Mouse (Mus musculus) embryonic stem cell, embryonic (primary cell): ENCODE measurements around the gene Abi3.

Experiments
- CTCF ChIA-PET, 4 experiments: fragments of 300-600 bp in 2 of 4; fragments of 350-600 bp in 2 of 4; sonication (Branson Sonifier 250); formaldehyde crosslinking; loops; one replicate each; lab custom pipeline; 2022; ENCODE audit warnings: inconsistent platforms in 2 of 4; lab: Charles Lee
- POLR2A ChIA-PET, 4 experiments: fragments of 300-600 bp in 2 of 4; fragments of 350-600 bp in 2 of 4; sonication (Branson Sonifier 250); formaldehyde crosslinking; loops; one replicate each; lab custom pipeline; 2022; ENCODE audit warnings: antibody characterized with exemption in 4 of 4, inconsistent platforms in 1 of 4; lab: Charles Lee

The Abi3 gene

DNA sequence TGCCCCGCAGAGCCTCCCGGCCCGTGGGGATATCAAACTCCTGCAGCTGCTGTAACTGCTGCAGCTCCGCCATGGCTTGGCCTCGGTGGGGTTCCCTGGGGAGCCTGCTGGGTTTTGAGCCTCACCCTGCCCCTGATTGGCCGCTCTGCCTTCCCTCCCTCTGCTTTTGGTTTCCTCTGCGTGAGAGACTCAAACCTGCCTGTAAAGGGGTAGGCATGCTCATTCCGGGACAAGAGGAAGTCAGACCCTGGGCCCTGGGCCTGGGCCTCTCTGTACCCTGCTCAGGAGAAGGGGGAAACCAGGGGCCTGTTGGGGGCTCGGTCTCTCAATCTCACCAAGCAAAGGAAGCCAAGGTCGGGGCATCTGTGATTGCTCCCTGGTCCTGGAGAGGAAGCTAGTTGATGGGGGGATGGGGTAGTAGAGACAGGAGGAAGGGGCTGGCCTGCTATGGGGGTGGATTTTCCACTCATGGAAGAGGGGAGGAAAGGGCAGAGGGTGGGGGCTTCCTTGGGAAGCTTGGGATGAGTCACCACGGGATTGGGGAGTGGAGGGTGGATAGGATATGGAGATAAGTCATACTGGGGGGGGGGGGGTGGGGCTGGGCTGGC is at the start of gene Abi3:
TSS of gene Abi3 (minus strand) at position 403 of the 608 bp plus-strand sequence.
- POLR2A ChIA-PET: interaction anchor here (0.6 to 2.5 kb wide), 23 partner anchors 9 to 713 kb away, joined by 3 to 10 read pairs (median 4); partner anchors contain the start of genes Phospho1 (in 2 of the 4) and Snf8 (in 2 of the 4)
- CTCF ChIA-PET: interaction anchor here (0.6 to 1.2 kb wide), 8 partner anchors 10 to 345 kb away, joined by 3 to 9 read pairs (median 4); no protein-coding TSS in a partner anchor

DNA sequence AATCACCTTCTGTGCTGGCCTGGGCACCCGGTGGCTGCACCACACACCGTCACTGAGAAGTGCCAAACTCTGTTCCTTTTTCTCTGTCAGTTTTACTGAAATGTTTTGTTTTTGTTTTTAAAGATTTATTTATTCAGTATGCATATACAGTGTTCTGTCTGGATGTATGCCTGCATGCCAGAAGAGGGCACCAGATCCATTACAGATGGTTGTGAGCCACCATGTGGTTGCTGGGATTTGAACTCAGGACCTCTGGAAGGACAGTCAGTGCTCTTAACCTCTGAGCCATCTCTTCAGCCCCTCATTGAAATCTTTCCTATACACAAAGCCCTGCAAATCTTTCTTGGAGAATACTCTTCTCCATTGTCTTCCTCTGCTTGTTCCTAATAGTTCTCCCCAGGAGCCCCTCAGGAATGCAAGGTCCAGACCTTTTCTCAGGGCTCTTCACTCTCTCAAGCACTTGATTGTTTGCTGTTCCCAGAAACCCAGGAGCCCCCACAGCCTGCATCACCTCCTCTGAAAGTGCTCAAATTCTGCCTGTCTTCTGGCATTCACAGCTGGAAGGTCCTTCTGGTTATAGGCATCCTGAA is 48.3 kb upstream of the Abi3 start:
- POLR2A ChIA-PET: interaction anchor here in 1 of 4 experiments (1.2 to 1.6 kb wide), 2 partner anchors 16 to 18 kb away, joined by 3 to 6 read pairs; no protein-coding TSS in a partner anchor
- CTCF ChIA-PET: interaction anchor here in 2 of 4 experiments (0.7 to 1.2 kb wide), 4 partner anchors 15 to 186 kb away, joined by 3 to 5 read pairs (median 4); no protein-coding TSS in a partner anchor

GRCm38 (mm10) chr11:95879861-95880260 is 37.6 kb upstream of the Abi3 start:
- ChIA-PET POLR2A (interaction anchor here in 1 of 4 experiments (0.7 kb wide), 1 partner anchor 207 kb away, joined by 3 read pairs; no protein-coding TSS in a partner anchor), CTCF (interaction anchor here in 2 of 4 experiments (0.6 to 5.4 kb wide), 3 partner anchors 61 to 281 kb away, joined by 3 to 41 read pairs (median 3); no protein-coding TSS in a partner anchor)

DNA sequence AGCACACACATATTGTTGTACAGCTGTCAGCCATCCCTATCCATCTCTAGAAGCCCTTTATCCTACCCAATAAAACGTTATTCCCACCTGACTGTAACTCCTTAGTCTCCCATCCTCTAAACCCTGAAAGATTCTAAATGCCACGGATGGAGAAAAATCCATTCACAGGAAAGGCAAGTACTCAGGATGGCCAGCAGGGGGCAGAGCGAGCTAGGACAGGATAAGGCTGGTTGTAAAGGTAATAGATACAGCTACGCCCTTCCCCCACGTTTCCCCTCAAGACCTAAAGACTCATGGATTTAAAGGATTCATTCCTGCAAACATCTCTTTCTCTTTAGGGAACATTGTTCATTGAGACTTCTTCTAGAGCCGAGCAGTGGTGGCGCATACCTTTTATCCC is 34.0 kb upstream of the Abi3 start:
- POLR2A ChIA-PET: interaction anchor here (0.5 to 3.0 kb wide), 27 partner anchors 8 to 1063 kb away, joined by 3 to 17 read pairs (median 4); partner anchors contain the start of genes Abi3 (in 1 of the 4), Atp5g1 (in 1 of the 4), Snf8 (in 1 of the 4) and Ube2z (in 1 of the 4)
- CTCF ChIA-PET: interaction anchor here (0.5 to 5.4 kb wide), 40 partner anchors 8 to 665 kb away, joined by 3 to 41 read pairs (median 4); partner anchors contain the start of genes B4galnt2 (in 1 of the 4) and Snf8 (in 1 of the 4)

- CTCF ChIA-PET: interaction anchor here (0.6 to 5.4 kb wide), 20 partner anchors 12 to 199 kb away, joined by 3 to 41 read pairs (median 4); no protein-coding TSS in a partner anchor
- POLR2A ChIA-PET: interaction anchor here (0.5 to 3.0 kb wide), 24 partner anchors 8 to 1023 kb away, joined by 3 to 17 read pairs (median 4); partner anchors contain the start of genes Abi3 (in 1 of the 4), Atp5g1 (in 1 of the 4) and Snf8 (in 1 of the 4)
Observed at GRCm38 (mm10) chr11:95875804-95876203, 33.5 kb upstream of the Abi3 start.

GRCm38 (mm10) chr11:95869918-95870470 is 27.7 kb upstream of the Abi3 start:
- ChIA-PET POLR2A (interaction anchor here (0.6 to 4.1 kb wide), 34 partner anchors 8 to 195 kb away, joined by 3 to 16 read pairs (median 4); partner anchors contain the start of genes Phospho1 (in 2 of the 4), B4galnt2 (in 1 of the 4), Snf8 (in 1 of the 4) and Ube2z (in 1 of the 4)), CTCF (interaction anchor here (0.6 to 1.7 kb wide), 6 partner anchors 12 to 392 kb away, joined by 3 to 7 read pairs (median 4); partner anchors contain the start of gene Snf8 (in 1 of the 4))

DNA sequence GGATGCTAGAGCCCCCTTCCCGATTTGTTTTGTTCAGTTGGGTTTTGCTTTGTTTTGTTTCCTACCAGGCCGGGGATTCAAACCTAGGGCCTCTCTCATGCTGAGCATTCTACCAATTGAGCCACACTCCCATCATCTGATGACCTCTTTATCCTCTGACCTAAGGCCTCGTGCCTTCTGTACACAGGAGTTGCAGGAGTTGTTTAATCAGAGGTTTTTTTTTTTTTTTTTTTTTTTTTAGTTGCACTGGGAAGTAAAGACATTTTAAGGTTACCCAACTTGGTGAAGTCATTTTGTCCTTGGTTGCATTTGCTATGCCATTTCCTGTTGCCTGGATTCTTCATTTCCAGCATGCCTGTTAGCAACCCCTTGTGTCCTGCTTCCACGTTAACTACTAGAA is 27.2 kb upstream of the Abi3 start:
- POLR2A ChIA-PET: interaction anchor here in 3 of 4 experiments (0.6 to 4.1 kb wide), 19 partner anchors 8 to 139 kb away, joined by 3 to 16 read pairs (median 4); partner anchors contain the start of genes B4galnt2 (in 1 of the 3) and Phospho1 (in 1 of the 3)
- CTCF ChIA-PET: interaction anchor here in 3 of 4 experiments (1.1 to 1.7 kb wide), 5 partner anchors 38 to 392 kb away, joined by 3 to 7 read pairs (median 3); partner anchors contain the start of genes Ngfr (in 1 of the 3) and Phb (in 1 of the 3)

DNA sequence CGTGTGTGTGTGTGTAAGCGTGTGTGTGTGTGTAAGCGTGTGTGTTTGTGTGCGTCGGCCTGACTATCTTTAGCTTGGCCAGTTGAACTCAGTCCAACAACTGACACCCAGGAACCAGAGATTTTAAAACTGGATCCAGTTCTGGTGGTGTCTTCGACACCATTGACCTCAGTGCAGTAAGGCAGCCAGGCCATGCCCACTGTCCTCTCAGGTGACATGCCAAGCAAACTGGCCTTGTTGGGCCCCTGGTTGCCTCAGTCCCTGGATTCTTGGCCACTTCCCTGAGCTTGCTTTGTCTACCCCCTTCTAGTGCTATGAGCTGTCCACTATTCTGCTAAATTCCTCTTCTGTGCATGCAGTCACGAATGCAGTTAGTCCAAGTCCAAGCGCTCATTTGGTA is 19.1 kb upstream of the Abi3 start:
- CTCF ChIA-PET: interaction anchor here in 1 of 4 experiments (1.2 kb wide), 1 partner anchor 41 kb away, joined by 3 read pairs; no protein-coding TSS in a partner anchor
- POLR2A ChIA-PET: interaction anchor here in 3 of 4 experiments (0.6 to 3.0 kb wide), 11 partner anchors 9 to 1589 kb away, joined by 3 to 11 read pairs (median 4); partner anchors contain the start of gene Abi3 (in 1 of the 3)

GRCm38 (mm10) chr11:95860071-95860490 is 17.8 kb upstream of the Abi3 start:
- CTCF ChIA-PET: interaction anchor here in 1 of 4 experiments (1.2 kb wide), 1 partner anchor 40 kb away, joined by 3 read pairs; no protein-coding TSS in a partner anchor
- POLR2A ChIA-PET: interaction anchor here in 2 of 4 experiments (1.1 to 3.0 kb wide), 3 partner anchors 10 to 174 kb away, joined by 3 to 10 read pairs (median 8); no protein-coding TSS in a partner anchor

- ChIA-PET POLR2A (interaction anchor here in 2 of 4 experiments (0.7 to 3.1 kb wide), 11 partner anchors 8 to 216 kb away, joined by 3 to 16 read pairs (median 5); partner anchors contain the start of genes Abi3 (in 1 of the 2), Atp5g1 (in 1 of the 2) and B4galnt2 (in 1 of the 2)), CTCF (interaction anchor here in 2 of 4 experiments (0.6 to 0.9 kb wide), 2 partner anchors 32 to 1807 kb away, joined by 3 to 4 read pairs; no protein-coding TSS in a partner anchor)
Observed at GRCm38 (mm10) chr11:95859468-95859855, 17.2 kb upstream of the Abi3 start.

DNA sequence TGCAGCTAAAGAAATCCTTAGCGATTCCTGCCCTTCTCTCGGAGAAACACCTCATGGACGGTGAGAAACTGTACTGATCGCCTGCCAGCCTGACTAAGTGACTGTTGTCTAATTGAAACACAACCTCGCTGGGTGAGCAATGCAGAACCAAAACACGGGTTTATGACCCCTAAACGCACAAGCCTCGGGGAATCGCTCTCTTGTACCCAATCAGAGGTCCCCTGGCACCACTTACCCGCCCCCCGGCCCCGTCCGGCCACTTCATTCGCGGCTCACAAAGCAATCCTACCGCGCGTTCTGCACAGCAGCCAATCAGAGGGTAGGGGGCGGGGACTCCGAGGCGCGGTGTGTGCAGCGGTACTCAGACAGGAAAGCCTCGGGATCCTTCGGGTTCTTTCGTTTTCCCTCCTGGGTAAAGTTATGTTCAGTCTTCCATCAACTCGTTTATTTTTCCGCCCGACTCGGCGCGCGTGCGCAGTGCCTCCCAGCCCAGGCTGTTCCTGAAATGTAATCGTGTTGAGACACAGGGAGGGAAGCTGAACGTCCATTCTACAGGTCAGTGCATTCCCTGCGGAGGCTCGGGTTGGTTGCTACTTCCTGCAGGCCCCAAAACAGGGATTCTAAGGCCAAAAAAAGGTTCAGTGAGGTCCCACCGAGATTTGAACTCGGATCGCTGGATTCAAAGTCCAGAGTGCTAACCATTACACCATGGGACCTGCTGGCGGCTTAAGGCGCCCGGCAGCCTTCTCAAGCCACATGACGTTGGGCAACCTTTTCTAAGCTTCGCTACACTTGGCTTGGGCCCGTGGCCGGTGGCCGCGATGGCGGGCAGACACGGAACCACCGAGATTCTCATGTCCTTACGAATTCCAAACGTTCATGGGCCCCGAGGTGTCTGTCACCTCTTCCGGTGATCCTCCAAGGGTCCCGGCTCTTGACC is 16.5 kb upstream of the Abi3 start:
- CTCF ChIA-PET: interaction anchor here in 2 of 4 experiments (0.6 to 0.9 kb wide), 2 partner anchors 31 to 1807 kb away, joined by 3 to 4 read pairs; no protein-coding TSS in a partner anchor
- POLR2A ChIA-PET: interaction anchor here in 2 of 4 experiments (0.6 to 3.1 kb wide), 15 partner anchors 9 to 217 kb away, joined by 3 to 16 read pairs (median 4); partner anchors contain the start of genes Abi3 (in 1 of the 2), Atp5g1 (in 1 of the 2), B4galnt2 (in 1 of the 2) and Snf8 (in 1 of the 2)

- POLR2A ChIA-PET: interaction anchor here in 3 of 4 experiments (0.6 to 3.1 kb wide), 19 partner anchors 8 to 257 kb away, joined by 3 to 16 read pairs (median 4); partner anchors contain the start of genes Abi3 (in 1 of the 3), Atp5g1 (in 1 of the 3), Phb (in 1 of the 3) and Snf8 (in 1 of the 3)
- CTCF ChIA-PET: interaction anchor here in 3 of 4 experiments (0.6 to 0.8 kb wide), 4 partner anchors 336 to 856 kb away, joined by 3 to 11 read pairs (median 4); no protein-coding TSS in a partner anchor
Observed at GRCm38 (mm10) chr11:95857716-95858527, 15.6 kb upstream of the Abi3 start.

DNA sequence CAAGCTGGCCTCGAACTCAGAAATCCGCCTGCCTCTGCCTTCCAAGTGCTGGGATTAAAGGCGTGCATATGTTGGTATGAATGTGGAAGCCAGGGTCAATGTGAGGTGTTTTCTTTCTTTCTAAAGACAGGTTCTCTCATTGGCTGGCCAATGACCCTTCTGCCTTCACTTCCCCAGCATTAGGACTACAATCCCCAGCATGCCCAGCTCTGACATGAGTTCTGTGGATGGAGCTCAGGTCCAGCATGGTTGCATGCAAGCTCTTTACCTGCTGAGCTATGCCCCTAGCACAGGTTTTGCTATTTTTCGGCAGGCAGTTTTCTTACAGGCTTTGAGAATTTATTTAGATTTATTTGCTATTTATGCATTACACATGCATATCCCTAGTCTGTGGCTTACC is 15.0 kb upstream of the Abi3 start:
- ChIA-PET CTCF (interaction anchor here in 3 of 4 experiments (0.6 to 0.8 kb wide), 5 partner anchors 335 to 857 kb away, joined by 3 to 11 read pairs (median 4); no protein-coding TSS in a partner anchor), POLR2A (interaction anchor here in 3 of 4 experiments (0.6 to 3.1 kb wide), 17 partner anchors 9 to 257 kb away, joined by 3 to 16 read pairs (median 4); partner anchors contain the start of genes Atp5g1 (in 1 of the 3) and Phb (in 1 of the 3))

GRCm38 (mm10) chr11:95853684-95854083 is 11.4 kb upstream of the Abi3 start:
- ChIA-PET POLR2A (interaction anchor here in 2 of 4 experiments (0.8 to 2.5 kb wide), 10 partner anchors 10 to 732 kb away, joined by 3 to 7 read pairs (median 4); partner anchors contain the start of gene Abi3 (in 2 of the 2)), CTCF (interaction anchor here (0.6 to 1.9 kb wide), 10 partner anchors 11 to 49 kb away, joined by 3 to 7 read pairs (median 3); no protein-coding TSS in a partner anchor)
